Mouse (Mus musculus): ENCODE data around the gene Ccnt2.
"Not testable (repeated sequence)": the region's sequence is repeated elsewhere in the genome, so short reads cannot be mapped to it uniquely, and the experiment has no call there.

Ccnt2 gene

GRCm38 (mm10) chr1:127773803-127774500 is at the start of gene Ccnt2:
Gene Ccnt2 (plus strand): TSS chr1:127774164.
- DNase-seq, result peak; percentile 98

GRCm38 (mm10) chr1:127729096-127729495 is 44.9 kb upstream of the Ccnt2 start, which contains the start of gene Acmsd:
Gene Acmsd (plus strand): TSS chr1:127729413.
- DNase-seq, result no peak

GRCm38 (mm10) chr1:127731086-127731485 is 42.9 kb upstream of the Ccnt2 start:
- DNase-seq, result no peak

GRCm38 (mm10) chr1:127732435-127732834 is 41.5 kb upstream of the Ccnt2 start:
- DNase-seq, result no peak

- DNase-seq, result no peak
Observed at GRCm38 (mm10) chr1:127732841-127733240, 41.1 kb upstream of the Ccnt2 start.

- DNase-seq, result no peak
Observed at GRCm38 (mm10) chr1:127735356-127735755, 38.6 kb upstream of the Ccnt2 start.

GRCm38 (mm10) chr1:127750401-127751102 is 23.4 kb upstream of the Ccnt2 start:
- no peak for DNase-seq

- DNase-seq, result no peak
Observed at GRCm38 (mm10) chr1:127755806-127756205, 18.2 kb upstream of the Ccnt2 start.

- DNase-seq, result no peak
Observed at GRCm38 (mm10) chr1:127756331-127757163, 17.4 kb upstream of the Ccnt2 start.

GRCm38 (mm10) chr1:127757164-127757545 is 16.8 kb upstream of the Ccnt2 start:
- DNase-seq, result not testable (repeated sequence)

- peak in 1 of 2 experiments; percentile 10 for DNase-seq
Observed at GRCm38 (mm10) chr1:127765468-127765867, 8.5 kb upstream of the Ccnt2 start.

- DNase-seq, result no peak
Observed at GRCm38 (mm10) chr1:127766741-127767140, 7.2 kb upstream of the Ccnt2 start.

- DNase-seq, result no peak
Observed at GRCm38 (mm10) chr1:127773198-127773802, 664 bp upstream of the Ccnt2 start.

- no peak for DNase-seq
Observed at GRCm38 (mm10) chr1:127774501-127774880, 527 bp downstream of the Ccnt2 start.

- DNase-seq, result no peak
Observed at GRCm38 (mm10) chr1:127775206-127775720, 1.3 kb downstream of the Ccnt2 start.

- DNase-seq, result no peak
Observed at GRCm38 (mm10) chr1:127776246-127776645, 2.3 kb downstream of the Ccnt2 start.

- DNase-seq, result no peak
Observed at GRCm38 (mm10) chr1:127778611-127779010, 4.6 kb downstream of the Ccnt2 start.

GRCm38 (mm10) chr1:127780142-127780541 is 6.2 kb downstream of the Ccnt2 start:
- no peak for DNase-seq

- DNase-seq, result peak; percentile 11 to 21
Observed at GRCm38 (mm10) chr1:127780849-127781248, 6.9 kb downstream of the Ccnt2 start.

- DNase-seq, result no peak
Observed at GRCm38 (mm10) chr1:127783862-127784261, 9.9 kb downstream of the Ccnt2 start.

- no peak for DNase-seq
Observed at GRCm38 (mm10) chr1:127785882-127786281, 11.9 kb downstream of the Ccnt2 start.

- no peak for DNase-seq
Observed at GRCm38 (mm10) chr1:127788943-127789342, 15.0 kb downstream of the Ccnt2 start.

- no peak for DNase-seq
Observed at GRCm38 (mm10) chr1:127793459-127793858, 19.5 kb downstream of the Ccnt2 start.
